Mouse (Mus musculus) liver, postnatal 0 days (tissue): ENCODE data around the gene Sema4a.

Source experiments
- CTCF ChIP-seq: sonication (generic); IDR thresholded peaks from 2 replicates; pipeline ENCODE4 v1.5.1; 2016; ENCODE audit warnings: antibody characterized with exemption, low read depth
- EP300 ChIP-seq: IDR thresholded peaks from 2 replicates; pipeline ENCODE4 v1.6.1; 2016; ENCODE audit warnings: antibody characterized with exemption, low read depth, mild to moderate bottlenecking

DNA sequence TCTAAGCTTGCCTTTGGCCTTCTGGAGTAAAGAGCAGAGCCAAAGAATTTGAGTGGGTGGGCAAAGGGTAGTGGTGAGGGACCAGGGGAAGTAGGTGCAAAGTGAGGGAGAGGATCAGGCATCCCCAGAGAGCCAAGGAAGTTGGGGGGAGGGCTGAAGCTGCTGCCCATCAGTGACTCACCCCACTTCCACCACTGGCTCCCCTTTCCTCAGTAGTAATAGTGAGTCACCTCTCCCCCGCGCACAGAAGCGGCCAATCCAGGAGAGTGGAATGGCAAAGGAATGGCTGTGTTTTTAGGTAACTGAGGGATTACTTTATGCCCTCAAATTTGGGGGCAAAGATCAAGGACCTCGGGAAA lies 42.5 kb upstream of the Sema4a start:
- no peak for TF ChIP-seq CTCF
- TF ChIP-seq EP300 = no peak
